Mouse (Mus musculus): ENCODE measurements around the gene Lingo2.

DNA sequence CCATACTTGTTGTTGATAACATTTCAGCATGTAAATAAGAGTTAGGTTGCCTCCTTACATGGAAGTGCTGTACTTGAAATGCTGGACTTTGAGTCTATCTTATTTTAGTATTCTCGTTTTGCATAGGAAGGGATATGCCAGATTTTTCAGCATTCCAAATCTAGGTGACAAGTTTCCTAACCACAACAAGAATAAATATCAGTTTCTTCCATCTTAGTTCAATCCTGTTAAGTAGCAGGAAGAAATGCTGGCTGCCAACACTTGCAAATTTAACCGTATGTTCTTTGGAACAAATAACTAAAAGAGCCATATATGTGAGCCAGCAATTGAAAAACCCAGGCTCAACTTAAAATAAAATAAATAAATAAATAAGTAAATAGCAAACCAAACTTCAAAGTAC is 315.9 kb downstream of the Lingo2 start:
- no peak for TF ChIP-seq CTCF (IDR thresholded peaks at IDR 0.05; ENCODE audit: low read depth, low read length)
- TF ChIP-seq POLR2A (IDR thresholded peaks at IDR 0.05; ENCODE audit: extremely low read depth, insufficient read depth, low read length), result no peak

Measured in liver, adult 2 months (tissue).